Mouse (Mus musculus) kidney, adult 2 months (tissue): Measurements from ENCODE around the gene Psmd6.

ENCODE experiments used
- CTCF ChIP-seq: fragments of 200-500 bp; conservative IDR thresholded peaks from 2 replicates; pipeline ENCODE4 v1.5.1; 2011; ENCODE audit warnings: low read depth, mild to moderate bottlenecking, control low read depth, low read length, moderate library complexity, mixed read lengths; ENCODE audit not compliant: insufficient read depth, insufficient read length
- POLR2A ChIP-seq: fragments of 200-500 bp; IDR thresholded peaks from one replicate; pipeline ENCODE4 v1.6.1; 2011; ENCODE audit warnings: low read depth, low read length, control low read depth

DNA sequence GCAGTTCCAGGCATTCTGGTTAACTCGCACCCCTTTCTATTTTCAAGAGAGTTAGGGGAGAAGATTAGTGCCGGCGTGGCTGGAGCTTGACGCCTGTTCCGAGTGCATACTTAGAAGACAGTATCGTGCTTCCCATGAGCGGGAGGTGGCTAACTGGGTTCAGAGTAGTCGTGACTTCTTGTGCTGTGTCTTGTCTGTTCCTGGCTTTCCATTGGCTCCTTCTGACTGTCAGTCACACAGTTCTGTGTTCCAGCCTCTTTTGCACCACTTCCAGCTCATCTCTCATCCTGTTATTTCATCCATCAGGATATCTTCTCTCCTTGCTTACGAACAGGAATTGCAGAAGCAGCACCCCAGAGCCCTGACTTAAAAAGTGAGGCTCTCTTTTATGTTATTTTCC, 19.5 kb downstream of the Psmd6 start:
- TF ChIP-seq POLR2A = no peak
- no peak for TF ChIP-seq CTCF
